Mouse (Mus musculus) bone marrow macrophage, adult 2 months (primary cell): Measurements from ENCODE around the gene Larp4b.

Experiments used
- CTCF ChIP-seq: IDR thresholded peaks from 2 replicates; pipeline ENCODE4 v1.5.1; 2012; ENCODE audit warnings: low read depth, mild to moderate bottlenecking, low read length, moderate library complexity
- POLR2A ChIP-seq: IDR thresholded peaks from 2 replicates; pipeline ENCODE4 v1.6.1; 2012; ENCODE audit warnings: mild to moderate bottlenecking, low read depth, low read length, borderline replicate concordance

DNA sequence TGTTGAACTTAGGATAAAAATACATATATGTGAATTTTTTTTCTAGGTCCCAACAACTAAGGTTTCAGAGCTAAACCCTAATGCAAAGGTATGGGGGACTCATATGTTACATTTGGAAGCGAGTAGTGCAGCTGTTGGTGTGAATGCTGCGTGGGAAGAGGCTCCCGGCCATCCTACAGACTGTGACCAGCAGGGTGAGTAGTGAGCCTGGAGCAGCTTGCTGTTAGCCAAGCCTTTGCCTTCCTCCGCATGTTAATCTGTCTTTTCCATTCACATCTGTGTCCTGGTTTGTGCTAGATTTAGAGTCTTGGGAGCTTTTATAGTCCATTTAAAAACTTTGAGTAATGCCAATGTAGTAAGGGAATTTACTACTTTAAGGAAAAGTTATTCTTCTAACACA, 43.1 kb downstream of the Larp4b start:
- TF ChIP-seq CTCF (no peak), POLR2A (no peak)
